Mouse (Mus musculus): ENCODE data around the gene Rgs21.

The Rgs21 gene

GRCm38 (mm10) chr1:144567567-144567966 lies at the start of gene Rgs21:
Gene Rgs21 (minus strand): TSS chr1:144567667.
- no peak for DNase-seq (ENCODE audit: low spot score)

- no peak for DNase-seq (ENCODE audit: low spot score)
Measured at GRCm38 (mm10) chr1:144604071-144604470, 36.6 kb upstream of the Rgs21 start.

GRCm38 (mm10) chr1:144602987-144603386 lies 35.5 kb upstream of the Rgs21 start:
- no peak for DNase-seq (ENCODE audit: low spot score)

- DNase-seq (ENCODE audit: low spot score), result no peak
Measured at GRCm38 (mm10) chr1:144579321-144579720, 11.9 kb upstream of the Rgs21 start.

- DNase-seq (ENCODE audit: low spot score), result no peak
Measured at GRCm38 (mm10) chr1:144572972-144573371, 5.5 kb upstream of the Rgs21 start.

- no peak for DNase-seq (ENCODE audit: low spot score)
Measured at GRCm38 (mm10) chr1:144569905-144570304, 2.4 kb upstream of the Rgs21 start.

- DNase-seq (ENCODE audit: low spot score), result no peak
Measured at GRCm38 (mm10) chr1:144545142-144545541, 22.3 kb downstream of the Rgs21 start.

GRCm38 (mm10) chr1:144544497-144544961 lies 22.9 kb downstream of the Rgs21 start:
- DNase-seq (ENCODE audit: low spot score), result no peak

GRCm38 (mm10) chr1:144531746-144532145 lies 35.7 kb downstream of the Rgs21 start:
- DNase-seq (ENCODE audit: low spot score), result no peak

- peak; percentile 47 for DNase-seq (ENCODE audit: low spot score)
Measured at GRCm38 (mm10) chr1:144517878-144518426, 49.5 kb downstream of the Rgs21 start.

- no peak for DNase-seq (ENCODE audit: low spot score)
Measured at GRCm38 (mm10) chr1:144502241-144502640, 65.2 kb downstream of the Rgs21 start.

- no peak for DNase-seq (ENCODE audit: low spot score)
Measured at GRCm38 (mm10) chr1:144500423-144500822, 67.0 kb downstream of the Rgs21 start.

GRCm38 (mm10) chr1:144499719-144500118 lies 67.7 kb downstream of the Rgs21 start:
- DNase-seq (ENCODE audit: low spot score), result no peak

- DNase-seq (ENCODE audit: low spot score), result no peak
Measured at GRCm38 (mm10) chr1:144498725-144499124, 68.7 kb downstream of the Rgs21 start.

- DNase-seq (ENCODE audit: low spot score), result no peak
Measured at GRCm38 (mm10) chr1:144498051-144498450, 69.4 kb downstream of the Rgs21 start.

- no peak for DNase-seq (ENCODE audit: low spot score)
Measured at GRCm38 (mm10) chr1:144493336-144493735, 74.1 kb downstream of the Rgs21 start.

- DNase-seq (ENCODE audit: low spot score), result no peak
Measured at GRCm38 (mm10) chr1:144488223-144488835, 79.1 kb downstream of the Rgs21 start.
